Comparison of ENCODE assay signal across 34 mouse cellular contexts in the genomic region with DNA sequence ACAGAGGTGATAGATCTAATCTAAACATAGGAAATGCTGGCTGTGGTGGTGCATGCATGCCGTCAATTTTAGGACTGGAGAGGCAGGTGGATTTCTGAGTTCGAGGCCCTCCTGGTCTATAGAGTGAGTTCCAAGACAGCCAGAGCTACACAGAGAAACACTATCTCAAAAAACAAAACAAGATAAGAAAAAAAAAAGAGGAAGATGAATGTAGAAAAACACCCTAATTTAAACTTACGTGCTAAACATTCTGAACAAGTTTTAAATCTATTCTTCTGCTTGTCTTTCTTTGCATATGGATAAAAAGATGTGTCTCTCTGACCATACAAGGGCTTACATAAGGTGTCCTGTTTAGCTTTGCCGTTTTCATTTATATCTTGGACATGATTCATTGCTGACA.
"Had no signal": no experiment of that assay in that cellular context is flagged by ENCODE, and none has a peak within 500 bp of the region (broad histone marks: within the 10 kb centered on the region; RNA-seq: fewer than 3 reads in every experiment).

No protein-coding gene starts in this region.

- H3K27ac ChIP-seq: heart, embryonic 10.5 days; heart, embryonic 13.5 days; hindbrain, embryonic 10.5 days; hindbrain, embryonic 12.5 days; hindbrain, embryonic 13.5 days; hindbrain, embryonic 14.5 days; hindbrain, embryonic 15.5 days; hindbrain, postnatal 0 days; intestine, embryonic 15.5 days; kidney, embryonic 15.5 days; kidney, postnatal 0 days; layer of hippocampus, adult 2 months had no signal

- H3K4me3 ChIP-seq: heart, embryonic 10.5 days; heart, embryonic 12.5 days; heart, embryonic 13.5 days; heart, embryonic 15.5 days; hindbrain, embryonic 10.5 days; hindbrain, embryonic 12.5 days; hindbrain, embryonic 13.5 days; hindbrain, embryonic 15.5 days; intestine, embryonic 15.5 days; kidney, embryonic 15.5 days; layer of hippocampus, adult 2 months had no signal

- H3K9ac ChIP-seq: heart, embryonic 12.5 days; heart, embryonic 13.5 days; heart, embryonic 15.5 days; hindbrain, embryonic 12.5 days; hindbrain, embryonic 13.5 days; hindbrain, embryonic 14.5 days; hindbrain, embryonic 15.5 days; intestine, embryonic 15.5 days; kidney, embryonic 15.5 days had no signal

- DNase-seq: heart, postnatal 10 days; heart, postnatal 14 days; heart, postnatal 36 days; heart, postnatal 4 days; kidney, adult 11 months; kidney, adult 18-20 months; kidney, adult 2 months; kidney, adult 8-10 months; kidney, adult 9 months; kidney, postnatal 10 days; kidney, postnatal 14 days; kidney, postnatal 25 days; kidney, postnatal 36 days; kidney, postnatal 4 days; layer of hippocampus, adult 9-11 months; layer of hippocampus, postnatal 36 days had no signal

- ATAC-seq: hindbrain, embryonic 16.5 days; hindbrain, postnatal 0 days; inflammation-experienced regulatory T-cells, adult 6 months; intestine, embryonic 15.5 days; intestine, embryonic 16.5 days; intestine, postnatal 0 days had no signal

- H3K9me3 ChIP-seq: heart, embryonic 10.5 days; heart, embryonic 12.5 days; heart, embryonic 13.5 days; heart, embryonic 15.5 days; hindbrain, embryonic 10.5 days; hindbrain, embryonic 12.5 days; hindbrain, embryonic 13.5 days; hindbrain, embryonic 15.5 days; intestine, embryonic 15.5 days; kidney, embryonic 15.5 days had no signal

- H3K36me3 ChIP-seq: heart, embryonic 10.5 days; heart, embryonic 12.5 days; heart, embryonic 13.5 days; heart, embryonic 15.5 days; hindbrain, embryonic 10.5 days; hindbrain, embryonic 12.5 days; hindbrain, embryonic 13.5 days; hindbrain, embryonic 15.5 days; intestine, embryonic 15.5 days; kidney, embryonic 15.5 days had no signal

- H3K27me3 ChIP-seq: heart, embryonic 12.5 days; heart, embryonic 15.5 days; hindbrain, embryonic 15.5 days; intestine, embryonic 15.5 days had no signal
